In the genomic region with DNA sequence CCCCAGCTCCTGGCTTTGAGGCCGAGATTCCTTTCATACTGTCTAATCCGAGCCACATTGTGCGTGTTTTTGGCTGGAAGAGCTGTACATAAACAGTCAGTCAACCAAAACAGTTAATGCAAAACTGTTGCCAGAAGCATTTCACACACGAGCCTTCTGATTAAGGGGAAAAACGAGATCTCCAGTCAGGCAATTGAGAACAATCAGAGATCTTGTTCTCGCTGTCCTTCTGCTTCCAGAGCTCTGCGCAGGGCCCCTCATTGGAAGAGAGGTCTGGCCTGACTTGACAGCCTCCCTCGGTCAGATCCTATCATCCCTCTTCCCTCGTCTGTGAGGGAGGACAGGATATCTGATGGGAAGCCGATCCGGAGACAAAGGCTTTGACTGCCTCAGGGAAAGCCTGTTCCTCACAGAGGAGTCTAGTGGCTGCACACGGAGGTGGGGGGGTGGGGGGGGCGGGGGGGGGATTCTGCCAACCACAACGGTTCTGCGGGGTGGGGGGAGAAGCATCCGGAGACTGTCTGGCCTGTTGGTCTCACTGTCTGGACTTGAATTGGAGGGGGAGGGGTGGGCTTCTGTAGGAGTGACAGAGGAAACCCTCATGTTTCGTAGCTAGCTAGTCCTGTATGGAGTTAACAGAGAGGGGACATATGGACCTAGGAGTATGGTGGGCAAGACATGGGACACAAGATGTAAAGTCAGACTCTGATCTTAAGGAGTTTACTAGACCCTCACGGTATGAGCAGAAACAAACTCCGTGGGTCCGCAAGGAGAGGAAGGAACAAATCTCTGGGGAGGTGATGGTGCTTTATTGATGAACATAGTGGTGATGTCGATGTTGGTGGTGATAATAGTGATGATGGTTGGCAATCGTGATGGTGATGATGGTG, we compare ENCODE assay signal across 14 mouse cellular contexts. TPM values are rescaled to one million over a fixed set of nuclear protein-coding genes. Genes with fewer than 3 reads are reported as not detected.
DNase-seq lines count a peak whose midpoint lies in the region; ATAC-seq and TF ChIP-seq lines count a peak whose summit lies in the region.
"Had no signal": no experiment of that assay in that cellular context is flagged by ENCODE, and none has a peak within 500 bp of the region (broad histone marks: within the 10 kb centered on the region; RNA-seq: fewer than 3 reads in every experiment).

No protein-coding gene starts in this region.

- H3K4me3 ChIP-seq in forebrain, embryonic 11.5 days (ENCODE audit: low read depth, low read length), result no peak overlapping the region
- H3K4me3 ChIP-seq in forebrain, embryonic 12.5 days (replicated peaks), result no peak overlapping the region
- H3K4me3 ChIP-seq in kidney, embryonic 15.5 days (replicated peaks), result no peak overlapping the region
- H3K4me3 ChIP-seq in kidney, adult 2 months (ENCODE audit: insufficient read depth, low read depth, low read length), result no peak overlapping the region
- no peak overlapping the region for H3K4me3 ChIP-seq in embryonic facial prominence, embryonic 14.5 days (ENCODE audit: low read depth, low read length)
- H3K4me3 ChIP-seq: liver, embryonic 15.5 days had no signal

- no peak overlapping the region; the same call in 1 of the 2 replicates for H3K9ac ChIP-seq in forebrain, embryonic 11.5 days (ENCODE audit: low read length)
- no peak overlapping the region for H3K9ac ChIP-seq in forebrain, embryonic 12.5 days
- 0 out of 2 replicates have a peak overlapping the region, but pooled peaks have one; percentile 23 for H3K9ac ChIP-seq in kidney, embryonic 15.5 days
- peak overlapping the region; percentile 51 for H3K9ac ChIP-seq in embryonic facial prominence, embryonic 14.5 days (ENCODE audit: low read depth, low read length)
- H3K9ac ChIP-seq: liver, embryonic 15.5 days had no signal

- DNase-seq in forebrain, embryonic 11.5 days (ENCODE audit: low spot score), result peak; percentile 47
- DNase-seq in kidney, adult 2 months, result no peak
- DNase-seq in MN1 (ENCODE audit: low spot score), result peak; percentile 74
- DNase-seq in embryonic facial prominence, embryonic 14.5 days (ENCODE audit: low spot score), result peak; percentile 87
- DNase-seq in urinary bladder, adult 2 months (ENCODE audit: low spot score), result no peak
- no peak for DNase-seq in cerebellum, adult 11 months
- DNase-seq: adrenal gland, postnatal 36 days; cerebellum, adult 9-10 months; gastrocnemius, postnatal 36 days; kidney, adult 9 months had no signal

- H3K27ac ChIP-seq in forebrain, embryonic 11.5 days (ENCODE audit: low read depth, low read length), result no peak overlapping the region
- no peak overlapping the region for H3K27ac ChIP-seq in forebrain, embryonic 12.5 days
- H3K27ac ChIP-seq in kidney, embryonic 15.5 days, result peak overlapping the region; percentile 90
- no peak overlapping the region for H3K27ac ChIP-seq in kidney, adult 2 months (ENCODE audit: insufficient read depth, low read depth, low read length)
- peak overlapping the region; percentile 80 for H3K27ac ChIP-seq in embryonic facial prominence, embryonic 14.5 days (replicated peaks; ENCODE audit: low read depth, low read length)
- H3K27ac ChIP-seq: liver, embryonic 15.5 days had no signal

- H3K4me1 ChIP-seq in forebrain, embryonic 11.5 days (replicated peaks; ENCODE audit: control insufficient read depth, insufficient read depth, low read length), result peaks cover 2% of the 10 kb centered on the region; the same call in 1 of the 2 replicates
- H3K4me1 ChIP-seq in forebrain, embryonic 12.5 days, result 0 out of 2 replicates have a peak, but pooled peaks cover 4% of the 10 kb centered on the region
- H3K4me1 ChIP-seq in kidney, embryonic 15.5 days, result peaks cover 73% of the 10 kb centered on the region
- H3K4me1 ChIP-seq in kidney, adult 2 months (ENCODE audit: control insufficient read depth, insufficient read depth, low read length), result peaks cover 12% of the 10 kb centered on the region; the same call in 1 of the 2 replicates
- H3K4me1 ChIP-seq in embryonic facial prominence, embryonic 14.5 days (ENCODE audit: control insufficient read depth, insufficient read depth, low read length), result peaks cover 28% of the 10 kb centered on the region

- H3K4me2 ChIP-seq in forebrain, embryonic 11.5 days (ENCODE audit: low read depth, low read length, severe bottlenecking), result no peak overlapping the region
- no peak overlapping the region for H3K4me2 ChIP-seq in forebrain, embryonic 12.5 days
- peak overlapping the region; percentile 36 for H3K4me2 ChIP-seq in kidney, embryonic 15.5 days
- peak overlapping the region; percentile 30 for H3K4me2 ChIP-seq in embryonic facial prominence, embryonic 14.5 days (ENCODE audit: low read depth, low read length)
- H3K4me2 ChIP-seq: liver, embryonic 15.5 days had no signal

- ATAC-seq in forebrain, embryonic 11.5 days (replicated peaks; ENCODE audit: low FRiP score), result no peak
- ATAC-seq in forebrain, embryonic 12.5 days (ENCODE audit: low FRiP score), result no peak
- peak; percentile 37 for ATAC-seq in kidney, embryonic 15.5 days (replicated peaks; ENCODE audit: low FRiP score)
- peak; percentile 75 for ATAC-seq in embryonic facial prominence, embryonic 14.5 days (ENCODE audit: low read depth)

- H3K36me3 ChIP-seq in forebrain, embryonic 11.5 days (ENCODE audit: control insufficient read depth, insufficient read depth, low read length), result no peaks in the 10 kb centered on the region
- H3K36me3 ChIP-seq in forebrain, embryonic 12.5 days (replicated peaks), result no peaks in the 10 kb centered on the region
- no peaks in the 10 kb centered on the region for H3K36me3 ChIP-seq in kidney, embryonic 15.5 days
- H3K36me3 ChIP-seq in kidney, adult 2 months (ENCODE audit: control insufficient read depth, insufficient read depth, low read length), result no peaks in the 10 kb centered on the region
- H3K36me3 ChIP-seq in embryonic facial prominence, embryonic 14.5 days (ENCODE audit: control insufficient read depth, insufficient read depth, low read length), result no peaks in the 10 kb centered on the region
- H3K36me3 ChIP-seq: liver, embryonic 15.5 days had no signal

- WGBS in forebrain, embryonic 11.5 days, result 57% methylated on average over 22 of the region's 22 CpGs
- WGBS in forebrain, embryonic 12.5 days, result 61% methylated on average over 21 of the region's 22 CpGs
- 31% methylated on average over 21 of the region's 22 CpGs for WGBS in kidney, embryonic 15.5 days
- WGBS in kidney, adult 2 months, result 38% methylated on average over 22 of the region's 22 CpGs
- 33% methylated on average over 20 of the region's 22 CpGs for WGBS in embryonic facial prominence, embryonic 14.5 days

- no peak for TF ChIP-seq POLR2A in kidney, adult 2 months (IDR thresholded peaks at IDR 0.05; ENCODE audit: low read depth, low read length)

- no peak for TF ChIP-seq CTCF in kidney, adult 2 months (conservative IDR thresholded peaks at IDR 0.05; ENCODE audit: insufficient read depth, insufficient read length, low read depth, low read length)

- no peaks in the 10 kb centered on the region for H3K9me3 ChIP-seq in forebrain, embryonic 11.5 days (ENCODE audit: control insufficient read depth, low read length)
- H3K9me3 ChIP-seq in forebrain, embryonic 12.5 days, result no peaks in the 10 kb centered on the region
- H3K9me3 ChIP-seq in kidney, embryonic 15.5 days (replicated peaks), result no peaks in the 10 kb centered on the region
- no peaks in the 10 kb centered on the region for H3K9me3 ChIP-seq in embryonic facial prominence, embryonic 14.5 days (ENCODE audit: control insufficient read depth, low read length)
- H3K9me3 ChIP-seq: liver, embryonic 15.5 days had no signal

- H3K27me3 ChIP-seq in forebrain, embryonic 11.5 days (ENCODE audit: control insufficient read depth, insufficient read depth, low read length), result no peaks in the 10 kb centered on the region
- H3K27me3 ChIP-seq in forebrain, embryonic 12.5 days, result 0 out of 2 replicates have a peak, but pooled peaks cover 11% of the 10 kb centered on the region
- no peaks in the 10 kb centered on the region for H3K27me3 ChIP-seq in kidney, embryonic 15.5 days
- no peaks in the 10 kb centered on the region for H3K27me3 ChIP-seq in kidney, adult 2 months (replicated peaks; ENCODE audit: control insufficient read depth, insufficient read depth, low read length)
- no peaks in the 10 kb centered on the region for H3K27me3 ChIP-seq in embryonic facial prominence, embryonic 14.5 days (replicated peaks; ENCODE audit: control insufficient read depth, insufficient read depth, low read length)

RNA-seq across cellular contexts. Expression of a gene that starts 12.5 kb away (rescaled TPM):
- polyA plus RNA-seq in forebrain, embryonic 11.5 days (2014; fragmentation: Nextera tagmentation; extraction: Ambion mirVana), result 0.21 and 0.51 TPM in 2 replicates
- polyA plus RNA-seq in forebrain, embryonic 12.5 days (2016; fragmentation: Nextera tagmentation; extraction: Ambion mirVana), result 1.1 and 1.7 TPM in 2 replicates
- polyA plus RNA-seq in kidney, embryonic 15.5 days (2015; fragmentation: Nextera tagmentation; extraction: Ambion mirVana), result 26.0 and 28.4 TPM in 2 replicates
- polyA plus RNA-seq in kidney, adult 2 months (2012; rRNA removed), result 7.4 and 11.9 TPM in 2 replicates
- polyA plus RNA-seq in embryonic facial prominence, embryonic 14.5 days (2014; fragmentation: Nextera tagmentation; extraction: Ambion mirVana), result 10.1 and 11.7 TPM in 2 replicates
- polyA plus RNA-seq in urinary bladder, adult 2 months (2012; rRNA removed), result 0.43 and 0.77 TPM in 2 replicates
- polyA plus RNA-seq: C2C12 had no signal

RNA-seq across cellular contexts. Expression of a gene that starts 28.8 kb away (rescaled TPM):
- 21.3 and 21.6 TPM in 2 replicates for polyA plus RNA-seq in forebrain, embryonic 11.5 days (2014; fragmentation: Nextera tagmentation; extraction: Ambion mirVana)
- polyA plus RNA-seq in forebrain, embryonic 12.5 days (2016; fragmentation: Nextera tagmentation; extraction: Ambion mirVana), result 18.8 and 19.5 TPM in 2 replicates
- polyA plus RNA-seq in kidney, embryonic 15.5 days (2015; fragmentation: Nextera tagmentation; extraction: Ambion mirVana), result 29.9 and 31.8 TPM in 2 replicates
- 169 and 209 TPM in 2 replicates for polyA plus RNA-seq in kidney, adult 2 months (2012; rRNA removed)
- polyA plus RNA-seq in embryonic facial prominence, embryonic 14.5 days (2014; fragmentation: Nextera tagmentation; extraction: Ambion mirVana), result 28.7 and 30.3 TPM in 2 replicates
- 195 and 227 TPM in 2 replicates for polyA plus RNA-seq in urinary bladder, adult 2 months (2012; rRNA removed)

RNA-seq across cellular contexts. Expression of a gene that starts 37.6 kb away (rescaled TPM):
- not detected in 2 replicates for polyA plus RNA-seq in forebrain, embryonic 11.5 days (2014; fragmentation: Nextera tagmentation; extraction: Ambion mirVana)
- not detected in 2 replicates for polyA plus RNA-seq in forebrain, embryonic 12.5 days (2016; fragmentation: Nextera tagmentation; extraction: Ambion mirVana)
- not detected in 2 replicates for polyA plus RNA-seq in kidney, embryonic 15.5 days (2015; fragmentation: Nextera tagmentation; extraction: Ambion mirVana)
- 0.38 and 4.7 TPM in 2 replicates for polyA plus RNA-seq in kidney, adult 2 months (2012; rRNA removed)
- polyA plus RNA-seq in embryonic facial prominence, embryonic 14.5 days (2014; fragmentation: Nextera tagmentation; extraction: Ambion mirVana), result 0.39 TPM in 1 of 2 replicates, not detected in the other
- 0.19 and 0.29 TPM in 2 replicates for polyA plus RNA-seq in urinary bladder, adult 2 months (2012; rRNA removed)

RNA-seq across cellular contexts. Expression of a gene that starts 38.8 kb away (rescaled TPM):
- polyA plus RNA-seq in forebrain, embryonic 11.5 days (2014; fragmentation: Nextera tagmentation; extraction: Ambion mirVana), result not detected in 2 replicates
- polyA plus RNA-seq in forebrain, embryonic 12.5 days (2016; fragmentation: Nextera tagmentation; extraction: Ambion mirVana), result not detected in 2 replicates
- polyA plus RNA-seq in kidney, embryonic 15.5 days (2015; fragmentation: Nextera tagmentation; extraction: Ambion mirVana), result 0.13 TPM in 1 of 2 replicates, not detected in the other
- not detected in 2 replicates for polyA plus RNA-seq in kidney, adult 2 months (2012; rRNA removed)
- not detected in 2 replicates for polyA plus RNA-seq in embryonic facial prominence, embryonic 14.5 days (2014; fragmentation: Nextera tagmentation; extraction: Ambion mirVana)
- 0.75 and 0.83 TPM in 2 replicates for polyA plus RNA-seq in urinary bladder, adult 2 months (2012; rRNA removed)
- polyA plus RNA-seq: C2C12 had no signal

RNA-seq across cellular contexts. Expression of a gene that starts 41.0 kb away (rescaled TPM):
- polyA plus RNA-seq in forebrain, embryonic 11.5 days (2014; fragmentation: Nextera tagmentation; extraction: Ambion mirVana), result 189 and 195 TPM in 2 replicates
- 195 and 201 TPM in 2 replicates for polyA plus RNA-seq in forebrain, embryonic 12.5 days (2016; fragmentation: Nextera tagmentation; extraction: Ambion mirVana)
- 237 and 238 TPM in 2 replicates for polyA plus RNA-seq in kidney, embryonic 15.5 days (2015; fragmentation: Nextera tagmentation; extraction: Ambion mirVana)
- 626 and 656 TPM in 2 replicates for polyA plus RNA-seq in kidney, adult 2 months (2012; rRNA removed)
- 233 and 267 TPM in 2 replicates for polyA plus RNA-seq in embryonic facial prominence, embryonic 14.5 days (2014; fragmentation: Nextera tagmentation; extraction: Ambion mirVana)
- polyA plus RNA-seq in urinary bladder, adult 2 months (2012; rRNA removed), result 298 and 302 TPM in 2 replicates

Comparison
In these comparisons a context has a peak if more than half of its experiments do, and no peak if none do; other contexts are left out.
1. H3K27ac ChIP-seq: peak in kidney, embryonic 15.5 days (single experiment) and embryonic facial prominence, embryonic 14.5 days (single experiment); none in forebrain, embryonic 11.5 days (single experiment), forebrain, embryonic 12.5 days (single experiment) and kidney, adult 2 months (single experiment).
2. ATAC-seq: peak in kidney, embryonic 15.5 days (single experiment) and embryonic facial prominence, embryonic 14.5 days (single experiment); none in forebrain, embryonic 11.5 days (single experiment) and forebrain, embryonic 12.5 days (single experiment).
3. DNase-seq: peak in forebrain, embryonic 11.5 days (single experiment), MN1 (single experiment) and embryonic facial prominence, embryonic 14.5 days (single experiment); none in kidney, adult 2 months (single experiment), urinary bladder, adult 2 months (single experiment) and cerebellum, adult 11 months (single experiment).
4. H3K4me2 ChIP-seq: peak in kidney, embryonic 15.5 days (single experiment) and embryonic facial prominence, embryonic 14.5 days (single experiment); none in forebrain, embryonic 11.5 days (single experiment) and forebrain, embryonic 12.5 days (single experiment).
5. H3K9ac ChIP-seq: peak in kidney, embryonic 15.5 days (single experiment) and embryonic facial prominence, embryonic 14.5 days (single experiment); none in forebrain, embryonic 11.5 days (single experiment) and forebrain, embryonic 12.5 days (single experiment).